In genomic region chr7:112703341-112703740, GRCm38 (mm10) we compare ENCODE assay signal across 29 mouse cellular contexts. TPM values are rescaled to one million over a fixed set of nuclear protein-coding genes. Genes with fewer than 3 reads are reported as not detected.
DNase-seq lines count a peak whose midpoint lies in the region; ATAC-seq lines count a peak whose summit lies in the region.
"Had no signal": no experiment of that assay in that cellular context is flagged by ENCODE, and none has a peak within 500 bp of the region (broad histone marks: within the 10 kb centered on the region; RNA-seq: fewer than 3 reads in every experiment).

No protein-coding gene starts in this region.

- ATAC-seq in heart, embryonic 11.5 days (replicated peaks; ENCODE audit: insufficient number of reproducible peaks, low FRiP score, low TSS enrichment) = no peak
- ATAC-seq: activated CD4-positive, CD25-positive, alpha-beta regulatory T cell, adult 4 months; forebrain, embryonic 13.5 days; forebrain, embryonic 16.5 days; hindbrain, embryonic 16.5 days; intestine, embryonic 15.5 days had no signal

- 59% methylated on average over 4 of the region's 4 CpGs for WGBS in heart, embryonic 10.5 days
- 64% methylated on average over 4 of the region's 4 CpGs for WGBS in heart, embryonic 11.5 days (ENCODE audit: insufficient replicate concordance)

- peaks cover 70% of the 10 kb centered on the region for H3K4me1 ChIP-seq in heart, embryonic 10.5 days
- H3K4me1 ChIP-seq in heart, embryonic 11.5 days (ENCODE audit: control insufficient read depth, insufficient read depth, low read length) = peaks cover 41% of the 10 kb centered on the region

- H3K9me3 ChIP-seq in heart, embryonic 10.5 days = no peaks in the 10 kb centered on the region
- no peaks in the 10 kb centered on the region for H3K9me3 ChIP-seq in heart, embryonic 11.5 days (replicated peaks; ENCODE audit: control insufficient read depth, low read length)
- H3K9me3 ChIP-seq: forebrain, embryonic 10.5 days; forebrain, embryonic 13.5 days; heart, embryonic 12.5 days; heart, embryonic 15.5 days; hindbrain, embryonic 10.5 days; hindbrain, embryonic 13.5 days; intestine, embryonic 15.5 days had no signal

- H3K27ac ChIP-seq in heart, embryonic 10.5 days = 0 out of 2 replicates have a peak overlapping the region, but pooled peaks have one; percentile 23
- H3K27ac ChIP-seq in heart, embryonic 11.5 days (ENCODE audit: low read depth, low read length) = no peak overlapping the region
- H3K27ac ChIP-seq: forebrain, embryonic 10.5 days; forebrain, embryonic 13.5 days; heart, adult 2 months; heart, embryonic 15.5 days; hindbrain, embryonic 10.5 days; hindbrain, embryonic 13.5 days; intestine, embryonic 15.5 days had no signal

- H3K4me2 ChIP-seq in heart, embryonic 11.5 days = no peak overlapping the region
- H3K4me2 ChIP-seq: forebrain, embryonic 13.5 days; heart, embryonic 12.5 days; heart, embryonic 15.5 days; hindbrain, embryonic 13.5 days; intestine, embryonic 15.5 days had no signal

- H3K4me3 ChIP-seq in heart, embryonic 10.5 days = no peak overlapping the region
- no peak overlapping the region for H3K4me3 ChIP-seq in heart, embryonic 11.5 days (ENCODE audit: low read depth, low read length)
- H3K4me3 ChIP-seq: forebrain, embryonic 10.5 days; forebrain, embryonic 13.5 days; heart, adult 2 months; heart, embryonic 12.5 days; heart, embryonic 15.5 days; hindbrain, embryonic 10.5 days; hindbrain, embryonic 13.5 days; intestine, embryonic 15.5 days had no signal

- no peak for DNase-seq in heart, embryonic 10.5 days (ENCODE audit: low spot score)
- peak; percentile 49 for DNase-seq in MN1 (ENCODE audit: low spot score)
- DNase-seq in adrenal gland, postnatal 14 days = peak; percentile 35
- no peak for DNase-seq in cerebellum, postnatal 25 days
- no peak for DNase-seq in cerebellum, adult 18-20 months
- DNase-seq: cerebellum, adult 11 months; cerebellum, adult 8-10 months; cerebellum, postnatal 10 days; gastrocnemius, postnatal 10 days; gastrocnemius, postnatal 36 days; heart, adult 2 months; heart, postnatal 10 days; heart, postnatal 36 days; kidney, adult 11 months; kidney, adult 8-10 months had no signal

- H3K9ac ChIP-seq in heart, embryonic 11.5 days (ENCODE audit: low read depth, low read length) = no peak overlapping the region
- H3K9ac ChIP-seq: forebrain, embryonic 13.5 days; heart, embryonic 12.5 days; heart, embryonic 15.5 days; hindbrain, embryonic 13.5 days; intestine, embryonic 15.5 days had no signal

- H3K36me3 ChIP-seq in heart, embryonic 10.5 days = 0 out of 2 replicates have a peak, but pooled peaks cover 2% of the 10 kb centered on the region
- H3K36me3 ChIP-seq in heart, embryonic 11.5 days (ENCODE audit: control insufficient read depth, insufficient read depth, low read length) = no peaks in the 10 kb centered on the region
- H3K36me3 ChIP-seq: G1E; heart, embryonic 12.5 days; heart, embryonic 15.5 days; hindbrain, embryonic 13.5 days; intestine, embryonic 15.5 days had no signal

- H3K27me3 ChIP-seq in heart, embryonic 10.5 days (ENCODE audit: insufficient read depth, poor library complexity, severe bottlenecking) = no peaks in the 10 kb centered on the region
- no peaks in the 10 kb centered on the region for H3K27me3 ChIP-seq in heart, embryonic 11.5 days (ENCODE audit: control insufficient read depth, insufficient read depth, low read length)
- H3K27me3 ChIP-seq: CH12.LX; forebrain, embryonic 13.5 days; heart, embryonic 12.5 days; heart, embryonic 15.5 days; hindbrain, embryonic 13.5 days; intestine, embryonic 15.5 days had no signal

RNA-seq across cellular contexts. Expression of gene Tead1, which starts 24.2 kb away (rescaled TPM):
- polyA plus RNA-seq in heart, embryonic 10.5 days (2016; fragmentation: Nextera tagmentation; extraction: Ambion mirVana) = 19.7 and 27.2 TPM in 2 replicates
- 23.2 and 35.5 TPM in 2 replicates for polyA plus RNA-seq in heart, embryonic 11.5 days (2014; fragmentation: Nextera tagmentation; extraction: Ambion mirVana)
- total RNA-seq in adrenal gland, postnatal 14 days (2021) = 73.3 and 106 TPM in 2 replicates
- total RNA-seq: CH12.LX; granulocyte monocyte progenitor cell, adult 5-6 weeks had no signal
- polyA plus RNA-seq: G1E had no signal

Comparison
In these comparisons a context has a peak if more than half of its experiments do, and no peak if none do; other contexts are left out.
1. DNase-seq: peak in MN1 (single experiment) and adrenal gland, postnatal 14 days (single experiment); none in heart, embryonic 10.5 days (single experiment), cerebellum, postnatal 25 days (0 of 2) and cerebellum, adult 18-20 months (0 of 2).